Mouse (Mus musculus): ENCODE data around the gene Faim.

GRCm38 (mm10) chr9:99042641-99043040 is 56.5 kb downstream of the Faim start:
- TF ChIP-seq CTCF (conservative IDR thresholded peaks at IDR 0.05; ENCODE audit: insufficient read depth, insufficient read length, low read depth, low read length) (no peak), POLR2A (IDR thresholded peaks at IDR 0.05; ENCODE audit: low read depth, low read length) (no peak)

Data from kidney, adult 2 months (tissue).